17 mouse cellular contexts compared by ENCODE assay signal in genomic region chr2:166983351-166983894, GRCm38 (mm10). TPM values are rescaled to one million over a fixed set of nuclear protein-coding genes. Genes with fewer than 3 reads are reported as not detected.
DNase-seq lines count a peak whose midpoint lies in the region; ATAC-seq and TF ChIP-seq lines count a peak whose summit lies in the region.
"Had no signal": no experiment of that assay in that cellular context is flagged by ENCODE, and none has a peak within 500 bp of the region (broad histone marks: within the 10 kb centered on the region; RNA-seq: fewer than 3 reads in every experiment).

No protein-coding gene starts in this region.

- no peak overlapping the region for H3K4me3 ChIP-seq in heart, adult 2 months
- no peak overlapping the region for H3K4me3 ChIP-seq in heart, embryonic 11.5 days (ENCODE audit: low read depth, low read length)
- no peak overlapping the region for H3K4me3 ChIP-seq in lung, postnatal 0 days (ENCODE audit: low read depth, low read length)
- H3K4me3 ChIP-seq: forebrain, embryonic 12.5 days; hindbrain, embryonic 15.5 days; stomach, embryonic 15.5 days had no signal

- no peak for TF ChIP-seq EP300 in heart, adult 2 months (IDR thresholded peaks at IDR 0.05; ENCODE audit: insufficient read depth, low read depth, low read length)
- no peak for TF ChIP-seq EP300 in lung, postnatal 0 days (IDR thresholded peaks at IDR 0.05)

- DNase-seq in heart, adult 2 months = no peak
- DNase-seq in lung, postnatal 0 days (ENCODE audit: low spot score) = no peak
- no peak for DNase-seq in lung, postnatal 10 days
- DNase-seq in ZHBTc4 (ENCODE audit: low read depth, low spot score) = peak; percentile 73
- no peak for DNase-seq in embryo, embryonic 10 days (ENCODE audit: low spot score)
- no peak for DNase-seq in thymus, adult 18-20 months
- no peak for DNase-seq in cerebellum, postnatal 4 days (ENCODE audit: low spot score in 2 of 2)
- DNase-seq: adrenal gland, postnatal 10 days; cerebellum, adult 8-10 months; heart, adult 18-20 months; lung, postnatal 14 days; retina, postnatal 1 day; thymus, postnatal 14 days had no signal

- peak; percentile 17 for TF ChIP-seq CTCF in heart, adult 2 months (IDR thresholded peaks at IDR 0.05)
- peak; percentile 25; the same call in 1 of the 2 replicates for TF ChIP-seq CTCF in lung, postnatal 0 days (IDR thresholded peaks at IDR 0.05)

- WGBS in heart, adult 2 months = 80% methylated on average over 4 of the region's 4 CpGs
- WGBS in heart, embryonic 11.5 days (ENCODE audit: insufficient replicate concordance) = 80% methylated on average over 4 of the region's 4 CpGs
- 71% methylated on average over 4 of the region's 4 CpGs for WGBS in lung, postnatal 0 days

- H3K27me3 ChIP-seq in heart, adult 2 months (ENCODE audit: control insufficient read depth, insufficient read depth, low read length) = no peaks in the 10 kb centered on the region
- no peaks in the 10 kb centered on the region for H3K27me3 ChIP-seq in heart, embryonic 11.5 days (ENCODE audit: control insufficient read depth, insufficient read depth, low read length)
- no peaks in the 10 kb centered on the region for H3K27me3 ChIP-seq in lung, postnatal 0 days (replicated peaks; ENCODE audit: insufficient read depth, low read length)
- H3K27me3 ChIP-seq: forebrain, embryonic 12.5 days; hindbrain, embryonic 15.5 days; stomach, embryonic 15.5 days had no signal

- H3K27ac ChIP-seq in heart, adult 2 months = no peak overlapping the region
- H3K27ac ChIP-seq in heart, embryonic 11.5 days (ENCODE audit: low read depth, low read length) = no peak overlapping the region
- H3K27ac ChIP-seq in lung, postnatal 0 days (ENCODE audit: low read length) = no peak overlapping the region
- H3K27ac ChIP-seq: forebrain, embryonic 12.5 days; hindbrain, embryonic 15.5 days; stomach, embryonic 15.5 days had no signal

- H3K79me2 ChIP-seq in heart, adult 2 months (replicated peaks; ENCODE audit: control insufficient read depth, insufficient read depth, low read length) = peaks cover 14% of the 10 kb centered on the region

- no peak overlapping the region for H3K9ac ChIP-seq in heart, adult 2 months (ENCODE audit: low read depth, low read length)
- no peak overlapping the region for H3K9ac ChIP-seq in heart, embryonic 11.5 days (ENCODE audit: low read depth, low read length)
- no peak overlapping the region for H3K9ac ChIP-seq in lung, postnatal 0 days (replicated peaks; ENCODE audit: low read depth)
- H3K9ac ChIP-seq: forebrain, embryonic 12.5 days; hindbrain, embryonic 15.5 days; stomach, embryonic 15.5 days had no signal

- no peak overlapping the region for H3K4me2 ChIP-seq in heart, embryonic 11.5 days
- H3K4me2 ChIP-seq in lung, postnatal 0 days (replicated peaks; ENCODE audit: low read depth, low read length) = no peak overlapping the region
- H3K4me2 ChIP-seq: forebrain, embryonic 12.5 days; hindbrain, embryonic 15.5 days; stomach, embryonic 15.5 days had no signal

- H3K36me3 ChIP-seq in heart, adult 2 months (ENCODE audit: control insufficient read depth, insufficient read depth, low read length) = no peaks in the 10 kb centered on the region
- H3K36me3 ChIP-seq in heart, embryonic 11.5 days (ENCODE audit: control insufficient read depth, insufficient read depth, low read length) = no peaks in the 10 kb centered on the region
- H3K36me3 ChIP-seq in lung, postnatal 0 days (ENCODE audit: insufficient read depth, low read length) = no peaks in the 10 kb centered on the region
- H3K36me3 ChIP-seq: forebrain, embryonic 12.5 days; hindbrain, embryonic 15.5 days; stomach, embryonic 15.5 days had no signal

- no peak for ATAC-seq in heart, embryonic 11.5 days (replicated peaks; ENCODE audit: insufficient number of reproducible peaks, low FRiP score, low TSS enrichment)
- no peak for ATAC-seq in lung, postnatal 0 days

- TF ChIP-seq POLR2A in heart, adult 2 months (IDR thresholded peaks at IDR 0.05; ENCODE audit: insufficient read depth, low read depth, low read length) = no peak

- no peaks in the 10 kb centered on the region for H3K9me3 ChIP-seq in heart, embryonic 11.5 days (replicated peaks; ENCODE audit: control insufficient read depth, low read length)
- no peaks in the 10 kb centered on the region for H3K9me3 ChIP-seq in lung, postnatal 0 days (ENCODE audit: low read length)
- H3K9me3 ChIP-seq: hindbrain, embryonic 15.5 days; stomach, embryonic 15.5 days had no signal

- H3K4me1 ChIP-seq in heart, adult 2 months (ENCODE audit: control insufficient read depth, insufficient read depth, low read length) = no peaks in the 10 kb centered on the region; the same call in 1 of the 2 replicates
- no peaks in the 10 kb centered on the region for H3K4me1 ChIP-seq in heart, embryonic 11.5 days (ENCODE audit: control insufficient read depth, insufficient read depth, low read length)
- H3K4me1 ChIP-seq in lung, postnatal 0 days (ENCODE audit: insufficient read depth, low read depth, low read length) = no peaks in the 10 kb centered on the region
- H3K4me1 ChIP-seq: forebrain, embryonic 12.5 days; hindbrain, embryonic 15.5 days; stomach, embryonic 15.5 days had no signal

- intact Hi-C loops in heart, adult 2 months (cut with DNase I) = no loop called here

RNA-seq across cellular contexts. Expression of gene Stau1, which starts 12.7 kb away (rescaled TPM):
- total RNA-seq in heart, adult 2 months (2021) = 10 to 100 TPM; 40.2 to 44.9 TPM
- 27.7 and 34.5 TPM in 2 replicates for polyA plus RNA-seq in heart, adult 2 months (2012; rRNA removed)
- polyA plus RNA-seq in heart, embryonic 11.5 days (2014; fragmentation: Nextera tagmentation; extraction: Ambion mirVana) = 55.6 and 62.0 TPM in 2 replicates
- polyA plus RNA-seq in lung, postnatal 0 days (2015; fragmentation: Nextera tagmentation; extraction: Ambion mirVana) = 48.3 and 55.0 TPM in 2 replicates

RNA-seq across cellular contexts. Expression of gene Ddx27, which starts 31.6 kb away (rescaled TPM):
- 10 to 100 TPM; 10.9 to 11.3 TPM for total RNA-seq in heart, adult 2 months (2021)
- polyA plus RNA-seq in heart, adult 2 months (2012; rRNA removed) = 6.9 and 7.7 TPM in 2 replicates
- 29.3 and 30.6 TPM in 2 replicates for polyA plus RNA-seq in heart, embryonic 11.5 days (2014; fragmentation: Nextera tagmentation; extraction: Ambion mirVana)
- 21.8 and 21.9 TPM in 2 replicates for polyA plus RNA-seq in lung, postnatal 0 days (2015; fragmentation: Nextera tagmentation; extraction: Ambion mirVana)
